Mouse (Mus musculus): Measurements from ENCODE around the gene Rph3a. TPM values are rescaled to one million over a fixed set of nuclear protein-coding genes. Genes with fewer than 3 reads are reported as not detected.
"Not testable (repeated sequence)": the region's sequence is repeated elsewhere in the genome, so short reads cannot be mapped to it uniquely, and the experiment has no call there.

The Rph3a gene
- polyA plus RNA-seq, 1 experiment from 2014 or later: 0.13 TPM

GRCm38 (mm10) chr5:120906791-120907733 is 102.8 kb downstream of the Rph3a start, which contains the start of gene Oas1a:
Gene Oas1a (minus strand): TSS chr5:120907521.
- H3K4me2 ChIP-seq (ENCODE audit: low read depth, low read length): peak within 1 kb of the TSS; percentile 13; the same call in 1 of the 2 replicates
- not testable (repeated sequence) for H3K9ac ChIP-seq (ENCODE audit: low read depth, low read length)

GRCm38 (mm10) chr5:120902056-120902455 is 107.8 kb downstream of the Rph3a start:
- Histone ChIP-seq H3K9ac (ENCODE audit: low read depth, low read length) (no peak overlapping the region), H3K36me3 (ENCODE audit: control insufficient read depth, insufficient read depth, low read length) (no peaks in the 10 kb centered on the region), H3K4me1 (ENCODE audit: control insufficient read depth, insufficient read depth, low read length) (no peaks in the 10 kb centered on the region), H3K9me3 (ENCODE audit: control insufficient read depth, low read length) (no peaks in the 10 kb centered on the region), H3K4me3 (ENCODE audit: low read length) (no peak overlapping the region), H3K27ac (ENCODE audit: low read length) (no peak overlapping the region), H3K4me2 (ENCODE audit: low read depth, low read length) (no peak overlapping the region), H3K27me3 (replicated peaks; ENCODE audit: control insufficient read depth, insufficient read depth, low read length) (no peaks in the 10 kb centered on the region)
- 89% methylated on average over 5 of the region's 5 CpGs for WGBS
- ATAC-seq: no peak

More at GRCm38 (mm10) chr5:120906791-120907733, 102.8 kb downstream of the Rph3a start, which contains the start of gene Oas1a:
- peak within 1 kb of the TSS; percentile 7 for H3K4me3 ChIP-seq (ENCODE audit: low read length)
- H3K9me3 ChIP-seq (ENCODE audit: control insufficient read depth, low read length); H3K27me3 ChIP-seq (replicated peaks; ENCODE audit: control insufficient read depth, insufficient read depth, low read length); H3K27ac ChIP-seq (ENCODE audit: low read length); H3K4me1 ChIP-seq (ENCODE audit: control insufficient read depth, insufficient read depth, low read length); H3K36me3 ChIP-seq (ENCODE audit: control insufficient read depth, insufficient read depth, low read length): not testable (repeated sequence)
- peak; percentile 87 for ATAC-seq
- WGBS: 36% methylated on average over 8 of the region's 12 CpGs

- WGBS: 53% methylated on average over 1 of the region's 1 CpGs
- no peaks in the 10 kb centered on the region for H3K9me3 ChIP-seq (ENCODE audit: control insufficient read depth, low read length)
- H3K27ac ChIP-seq (ENCODE audit: low read length): no peak overlapping the region
- H3K4me2 ChIP-seq (ENCODE audit: low read depth, low read length): no peak overlapping the region
- no peaks in the 10 kb centered on the region for H3K27me3 ChIP-seq (replicated peaks; ENCODE audit: control insufficient read depth, insufficient read depth, low read length)
- no peaks in the 10 kb centered on the region for H3K4me1 ChIP-seq (ENCODE audit: control insufficient read depth, insufficient read depth, low read length)
- no peak overlapping the region for H3K9ac ChIP-seq (ENCODE audit: low read depth, low read length)
- no peak for ATAC-seq
- H3K36me3 ChIP-seq (ENCODE audit: control insufficient read depth, insufficient read depth, low read length): no peaks in the 10 kb centered on the region
- no peak overlapping the region for H3K4me3 ChIP-seq (ENCODE audit: low read length)
Measured at GRCm38 (mm10) chr5:120900666-120901065, 109.2 kb downstream of the Rph3a start.

GRCm38 (mm10) chr5:120898726-120899125 is 111.2 kb downstream of the Rph3a start:
- H3K4me2 ChIP-seq (ENCODE audit: low read depth, low read length): no peak overlapping the region
- H3K9ac ChIP-seq (ENCODE audit: low read depth, low read length): no peak overlapping the region
- H3K4me3 ChIP-seq (ENCODE audit: low read length): no peak overlapping the region
- H3K27ac ChIP-seq (ENCODE audit: low read length): no peak overlapping the region
- no peaks in the 10 kb centered on the region for H3K36me3 ChIP-seq (ENCODE audit: control insufficient read depth, insufficient read depth, low read length)
- no peaks in the 10 kb centered on the region for H3K27me3 ChIP-seq (replicated peaks; ENCODE audit: control insufficient read depth, insufficient read depth, low read length)
- ATAC-seq: no peak
- no peaks in the 10 kb centered on the region for H3K4me1 ChIP-seq (ENCODE audit: control insufficient read depth, insufficient read depth, low read length)
- H3K9me3 ChIP-seq (ENCODE audit: control insufficient read depth, low read length): no peaks in the 10 kb centered on the region

- H3K9me3 ChIP-seq (ENCODE audit: control insufficient read depth, low read length): no peaks in the 10 kb centered on the region
- H3K4me1 ChIP-seq (ENCODE audit: control insufficient read depth, insufficient read depth, low read length): no peaks in the 10 kb centered on the region
- ATAC-seq: no peak
- no peaks in the 10 kb centered on the region for H3K36me3 ChIP-seq (ENCODE audit: control insufficient read depth, insufficient read depth, low read length)
- no peak overlapping the region for H3K9ac ChIP-seq (ENCODE audit: low read depth, low read length)
- H3K27me3 ChIP-seq (replicated peaks; ENCODE audit: control insufficient read depth, insufficient read depth, low read length): no peaks in the 10 kb centered on the region
- H3K27ac ChIP-seq (ENCODE audit: low read length): no peak overlapping the region
- 89% methylated on average over 6 of the region's 6 CpGs for WGBS
- H3K4me3 ChIP-seq (ENCODE audit: low read length): no peak overlapping the region
- no peak overlapping the region for H3K4me2 ChIP-seq (ENCODE audit: low read depth, low read length)
Measured at GRCm38 (mm10) chr5:120898307-120898706, 111.6 kb downstream of the Rph3a start.

- H3K9ac ChIP-seq (ENCODE audit: low read depth, low read length): no peak overlapping the region
- 91% methylated on average over 11 of the region's 11 CpGs for WGBS
- H3K27ac ChIP-seq (ENCODE audit: low read length): no peak overlapping the region
- no peaks in the 10 kb centered on the region for H3K9me3 ChIP-seq (ENCODE audit: control insufficient read depth, low read length)
- ATAC-seq: no peak
- no peaks in the 10 kb centered on the region for H3K27me3 ChIP-seq (replicated peaks; ENCODE audit: control insufficient read depth, insufficient read depth, low read length)
- H3K4me2 ChIP-seq (ENCODE audit: low read depth, low read length): no peak overlapping the region
- H3K4me1 ChIP-seq (ENCODE audit: control insufficient read depth, insufficient read depth, low read length): no peaks in the 10 kb centered on the region
- no peaks in the 10 kb centered on the region for H3K36me3 ChIP-seq (ENCODE audit: control insufficient read depth, insufficient read depth, low read length)
- no peak overlapping the region for H3K4me3 ChIP-seq (ENCODE audit: low read length)
Measured at GRCm38 (mm10) chr5:120895231-120895900, 114.5 kb downstream of the Rph3a start.

- H3K27me3 ChIP-seq (replicated peaks; ENCODE audit: control insufficient read depth, insufficient read depth, low read length); H3K4me2 ChIP-seq (ENCODE audit: low read depth, low read length); H3K9me3 ChIP-seq (ENCODE audit: control insufficient read depth, low read length); H3K4me3 ChIP-seq (ENCODE audit: low read length); H3K36me3 ChIP-seq (ENCODE audit: control insufficient read depth, insufficient read depth, low read length); H3K27ac ChIP-seq (ENCODE audit: low read length); H3K9ac ChIP-seq (ENCODE audit: low read depth, low read length); H3K4me1 ChIP-seq (ENCODE audit: control insufficient read depth, insufficient read depth, low read length); ATAC-seq: not testable (repeated sequence)
- WGBS: 75% methylated on average over 2 of the region's 2 CpGs
Measured at GRCm38 (mm10) chr5:120894692-120895091, 115.2 kb downstream of the Rph3a start.

GRCm38 (mm10) chr5:120893866-120894265 is 116.0 kb downstream of the Rph3a start:
- not testable (repeated sequence) for H3K4me1 ChIP-seq (ENCODE audit: control insufficient read depth, insufficient read depth, low read length); H3K9ac ChIP-seq (ENCODE audit: low read depth, low read length); H3K27me3 ChIP-seq (replicated peaks; ENCODE audit: control insufficient read depth, insufficient read depth, low read length); ATAC-seq; H3K27ac ChIP-seq (ENCODE audit: low read length); H3K9me3 ChIP-seq (ENCODE audit: control insufficient read depth, low read length); H3K4me2 ChIP-seq (ENCODE audit: low read depth, low read length); H3K4me3 ChIP-seq (ENCODE audit: low read length); H3K36me3 ChIP-seq (ENCODE audit: control insufficient read depth, insufficient read depth, low read length)
- 88% methylated on average over 4 of the region's 4 CpGs for WGBS

GRCm38 (mm10) chr5:120892243-120892660 is 117.6 kb downstream of the Rph3a start:
- H3K4me1 ChIP-seq (ENCODE audit: control insufficient read depth, insufficient read depth, low read length): no peaks in the 10 kb centered on the region
- no peaks in the 10 kb centered on the region for H3K27me3 ChIP-seq (replicated peaks; ENCODE audit: control insufficient read depth, insufficient read depth, low read length)
- H3K4me3 ChIP-seq (ENCODE audit: low read length): no peak overlapping the region
- H3K27ac ChIP-seq (ENCODE audit: low read length): no peak overlapping the region
- H3K9me3 ChIP-seq (ENCODE audit: control insufficient read depth, low read length): no peaks in the 10 kb centered on the region
- H3K9ac ChIP-seq (ENCODE audit: low read depth, low read length): no peak overlapping the region
- H3K36me3 ChIP-seq (ENCODE audit: control insufficient read depth, insufficient read depth, low read length): no peaks in the 10 kb centered on the region
- no peak for ATAC-seq
- no peak overlapping the region for H3K4me2 ChIP-seq (ENCODE audit: low read depth, low read length)
- 65% methylated on average over 2 of the region's 2 CpGs for WGBS

All from intestine, embryonic 16.5 days (tissue).